Mouse (Mus musculus) intestine, embryonic 16.5 days (tissue): ENCODE measurements around the gene Icmt. TPM values are rescaled to one million over a fixed set of nuclear protein-coding genes. Genes with fewer than 3 reads are reported as not detected.

Experiments
- ATAC-seq: fragments of 200-750 bp; cut with Nextera tagmentation; 2 replicates; pipeline ENCODE4 v1.8.0; 2017; ENCODE audit warnings: moderate TSS enrichment, moderate library complexity
- H3K27ac ChIP-seq: fragments of 300-500 bp; sonication (generic); 2 replicates; pipeline ENCODE4 v1.5.1; 2014; ENCODE audit warnings: mild to moderate bottlenecking, low read length
- H3K27me3 ChIP-seq: fragments of 300-500 bp; sonication (generic); replicated peaks from 2 replicates; pipeline ENCODE4 v1.6.1; 2014; ENCODE audit warnings: low read length, control low read depth, mixed read lengths; ENCODE audit not compliant: control insufficient read depth, insufficient read depth
- H3K36me3 ChIP-seq: fragments of 300-500 bp; sonication (generic); 2 replicates; pipeline ENCODE4 v1.6.1; 2014; ENCODE audit warnings: low read length, control low read depth; ENCODE audit not compliant: control insufficient read depth, insufficient read depth
- H3K4me1 ChIP-seq: fragments of 300-500 bp; sonication (generic); 2 replicates; pipeline ENCODE4 v1.6.1; 2014; ENCODE audit warnings: low read length, control low read depth, mixed read lengths; ENCODE audit not compliant: control insufficient read depth, insufficient read depth
- H3K4me2 ChIP-seq: fragments of 300-500 bp; sonication (generic); 2 replicates; pipeline ENCODE4 v1.6.1; 2014; ENCODE audit warnings: low read depth, low read length, control low read depth
- H3K4me3 ChIP-seq: fragments of 300-500 bp; sonication (generic); 2 replicates; pipeline ENCODE4 v1.5.1; 2014; ENCODE audit warnings: mild to moderate bottlenecking, low read length
- H3K9ac ChIP-seq: fragments of 300-500 bp; sonication (generic); 2 replicates; pipeline ENCODE4 v1.6.1; 2014; ENCODE audit warnings: low read depth, low read length
- H3K9me3 ChIP-seq: fragments of 300-500 bp; sonication (generic); 2 replicates; pipeline ENCODE4 v1.6.1; 2016; ENCODE audit warnings: low read length, control low read depth; ENCODE audit not compliant: control insufficient read depth
- WGBS: fragments of 180-500 bp; shearing (Covaris S2); extraction: QIAGEN DNeasy Blood & Tissue Kit; methylation state at CpG from one replicate; pipeline ENCODE4 v1.1.7; 2014; 5-methylcytosine and 5-hydroxymethylcytosine counted together
- polyA plus RNA-seq: library from polyadenylated mRNA; unstranded; fragments of >200 nt; fragmentation: Nextera tagmentation; extraction: Ambion mirVana; gene quantifications from 2 replicates; pipeline ENCODE4 v1.2.1, GENCODE M21; 2015

Icmt gene
- polyA plus RNA-seq = 13.7 and 15.4 TPM in 2 replicates

DNA sequence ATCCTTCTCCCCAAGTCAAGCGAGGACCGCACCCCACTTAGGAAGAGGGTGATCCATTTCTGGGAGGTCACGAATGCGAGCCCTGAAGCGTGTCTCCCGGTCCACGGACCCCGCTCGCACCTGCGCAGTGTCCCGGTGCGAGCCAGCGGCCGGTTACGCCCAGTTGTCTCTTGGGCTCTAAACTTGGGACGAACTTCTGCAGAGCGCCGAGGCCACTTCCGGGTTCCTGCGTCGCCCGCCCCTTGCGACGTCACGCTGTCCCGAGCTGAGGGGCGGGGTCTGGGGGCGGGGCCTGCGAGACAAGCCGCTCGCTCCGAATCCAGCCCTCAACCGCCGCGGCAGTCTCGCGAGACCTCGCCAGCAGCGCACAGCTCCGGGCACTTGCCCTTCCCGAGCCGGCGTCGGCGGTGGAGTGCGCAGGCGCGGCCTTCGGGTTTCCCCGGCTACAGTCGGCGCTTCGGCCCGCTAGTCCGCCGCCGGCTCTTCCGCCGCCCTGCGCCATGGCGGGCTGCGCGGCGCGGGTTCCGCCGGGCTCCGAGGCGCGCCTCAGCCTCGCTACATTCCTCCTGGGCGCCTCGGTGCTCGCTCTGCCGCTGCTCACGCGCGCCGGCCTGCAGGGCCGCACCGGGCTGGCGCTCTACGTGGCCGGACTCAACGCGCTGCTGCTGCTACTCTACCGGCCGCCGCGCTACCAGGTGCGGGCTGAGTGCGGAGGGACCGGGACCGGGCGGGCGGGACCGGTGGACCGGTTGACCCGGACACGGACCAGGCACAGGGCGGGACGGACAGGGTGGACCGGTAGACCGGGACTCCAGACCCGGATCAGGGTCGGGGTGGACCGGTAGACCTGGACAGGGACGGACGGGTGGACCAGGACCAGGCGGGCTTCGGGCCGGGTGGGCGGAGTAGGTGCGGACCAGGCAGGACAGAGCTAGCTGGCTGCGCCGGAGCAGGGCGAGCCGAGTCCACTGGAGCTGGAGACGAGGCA, at the start of gene Icmt:
Gene Icmt (plus strand): TSS at position 354 of the 988 bp plus-strand sequence.
- Histone ChIP-seq H3K9me3 (no peaks in the 10 kb centered on the region), H3K27ac (peak within 1 kb of the TSS; percentile 58; the same call in 1 of the 2 replicates), H3K9ac (peak within 1 kb of the TSS; percentile 95), H3K4me1 (peaks cover 12% of the 10 kb centered on the region), H3K4me3 (peak within 1 kb of the TSS; percentile 92), H3K4me2 (peak within 1 kb of the TSS; percentile 93), H3K36me3 (no peaks in the 10 kb centered on the region), H3K27me3 (peaks cover 10% of the 10 kb centered on the region; the same call in 1 of the 2 replicates)
- ATAC-seq = peak; percentile 98
- under 1% methylated on average over 115 of the region's 119 CpGs for WGBS

DNA sequence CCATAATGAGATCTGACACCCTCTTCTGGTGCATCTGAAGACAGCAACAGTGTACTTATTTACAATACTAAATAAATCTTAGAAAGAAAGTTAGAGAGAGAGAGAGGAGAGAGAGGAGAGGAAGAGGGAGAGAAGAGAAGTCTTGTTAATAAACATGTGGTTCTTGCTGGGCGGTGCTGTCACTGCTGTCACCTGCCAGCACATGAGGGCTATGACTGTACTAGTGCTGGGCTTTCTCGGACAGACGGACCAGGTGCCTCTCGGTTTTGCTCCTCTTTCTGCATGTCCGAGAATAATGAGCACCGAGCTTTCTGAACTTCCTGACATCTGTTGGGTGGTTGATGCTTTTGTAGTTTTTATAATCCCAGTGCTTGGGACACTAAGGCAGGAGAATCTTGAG, 46.4 kb upstream of the Icmt start:
- no peak overlapping the region for H3K9ac ChIP-seq
- H3K27me3 ChIP-seq = no peaks in the 10 kb centered on the region
- 81% methylated on average over 6 of the region's 6 CpGs for WGBS
- no peak overlapping the region for H3K4me3 ChIP-seq
- H3K4me2 ChIP-seq = no peak overlapping the region
- H3K27ac ChIP-seq = no peak overlapping the region
- H3K9me3 ChIP-seq = no peaks in the 10 kb centered on the region
- no peaks in the 10 kb centered on the region for H3K4me1 ChIP-seq
- no peaks in the 10 kb centered on the region for H3K36me3 ChIP-seq
- ATAC-seq = no peak

DNA sequence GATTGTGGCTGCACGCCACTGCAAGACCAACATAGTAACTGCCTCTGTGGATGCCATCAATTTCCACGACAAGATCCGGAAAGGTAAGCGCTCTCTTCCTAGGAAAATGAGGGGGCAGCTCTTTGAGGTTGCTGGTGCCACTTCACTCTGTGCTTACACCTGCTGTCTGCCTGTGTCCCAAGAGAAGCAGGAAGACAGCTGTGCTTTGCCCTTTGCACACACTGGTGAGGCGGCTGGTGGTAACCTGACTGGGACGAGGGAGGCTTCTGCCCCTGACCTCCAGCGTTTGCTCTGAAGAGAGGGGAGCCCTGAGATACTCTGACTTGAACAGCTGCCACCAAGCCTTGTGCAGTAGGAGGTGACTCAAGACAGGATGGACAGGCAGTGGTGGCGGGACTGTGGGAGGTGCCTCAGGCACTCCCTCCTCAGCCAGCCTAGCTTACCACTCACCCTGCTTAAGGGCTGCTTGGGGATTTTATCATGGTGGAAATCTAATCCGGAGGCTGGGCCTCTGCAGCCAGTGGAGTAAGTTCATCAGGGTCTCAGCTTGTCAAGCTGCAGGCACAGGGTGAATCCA, 43.8 kb upstream of the Icmt start:
- Histone ChIP-seq H3K27me3 (no peaks in the 10 kb centered on the region), H3K27ac (no peak overlapping the region), H3K36me3 (no peaks in the 10 kb centered on the region), H3K4me1 (peaks cover 3% of the 10 kb centered on the region; the same call in 1 of the 2 replicates), H3K4me3 (no peak overlapping the region), H3K4me2 (no peak overlapping the region), H3K9me3 (no peaks in the 10 kb centered on the region), H3K9ac (no peak overlapping the region)
- WGBS = 63% methylated on average over 9 of the region's 9 CpGs
- ATAC-seq = peak; percentile 42; the same call in 1 of the 2 replicates

DNA sequence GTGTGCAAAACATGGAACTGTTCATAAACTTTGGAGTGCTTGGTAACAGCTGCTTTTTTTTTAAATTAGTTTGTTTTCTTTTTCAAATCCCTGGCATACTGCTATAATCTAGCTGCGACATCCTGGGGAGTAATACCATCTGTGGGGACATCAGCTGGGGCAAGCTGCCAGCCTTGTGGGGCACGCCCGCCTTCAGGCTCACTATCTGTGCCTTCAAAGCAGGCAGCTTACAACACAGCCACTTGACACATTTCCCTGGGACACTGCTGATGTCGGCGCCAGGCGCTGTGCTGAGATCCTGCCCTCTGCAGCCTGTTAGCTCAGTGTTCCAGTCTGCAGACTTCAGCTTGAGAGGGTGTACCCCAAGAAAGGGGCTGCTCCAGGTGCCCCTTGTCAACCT, 40.0 kb upstream of the Icmt start:
- ATAC-seq = no peak
- Histone ChIP-seq H3K9ac (no peak overlapping the region), H3K4me3 (no peak overlapping the region), H3K27ac (no peak overlapping the region), H3K36me3 (no peaks in the 10 kb centered on the region), H3K4me2 (no peak overlapping the region), H3K27me3 (no peaks in the 10 kb centered on the region), H3K4me1 (peaks cover 3% of the 10 kb centered on the region; the same call in 1 of the 2 replicates), H3K9me3 (no peaks in the 10 kb centered on the region)
- WGBS = 42% methylated on average over 6 of the region's 6 CpGs

DNA sequence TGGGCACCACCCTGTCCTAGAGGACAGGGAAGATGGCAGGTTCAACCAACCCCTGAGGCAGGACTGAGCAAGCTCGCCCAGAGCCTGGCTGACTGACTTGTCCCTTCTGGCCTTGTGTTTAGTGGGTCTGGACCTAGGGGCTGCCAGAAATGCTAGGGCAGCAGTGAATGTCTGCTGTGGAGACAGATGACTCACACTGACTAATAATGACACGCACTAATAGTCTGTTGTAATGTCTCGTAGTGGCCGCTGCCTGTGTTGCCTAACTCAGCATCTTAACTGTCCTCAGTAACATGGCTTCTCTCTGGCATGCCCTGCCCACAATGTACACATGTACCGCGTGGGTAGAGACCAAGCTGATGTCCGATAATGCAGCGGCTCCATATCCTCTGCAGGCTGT, 36.6 kb upstream of the Icmt start:
- 87% methylated on average over 8 of the region's 8 CpGs for WGBS
- Histone ChIP-seq H3K9me3 (no peaks in the 10 kb centered on the region), H3K4me1 (peaks cover 12% of the 10 kb centered on the region), H3K9ac (no peak overlapping the region), H3K36me3 (no peaks in the 10 kb centered on the region; the same call in 1 of the 2 replicates), H3K4me2 (no peak overlapping the region), H3K27me3 (no peaks in the 10 kb centered on the region), H3K27ac (no peak overlapping the region), H3K4me3 (no peak overlapping the region)
- ATAC-seq = no peak

DNA sequence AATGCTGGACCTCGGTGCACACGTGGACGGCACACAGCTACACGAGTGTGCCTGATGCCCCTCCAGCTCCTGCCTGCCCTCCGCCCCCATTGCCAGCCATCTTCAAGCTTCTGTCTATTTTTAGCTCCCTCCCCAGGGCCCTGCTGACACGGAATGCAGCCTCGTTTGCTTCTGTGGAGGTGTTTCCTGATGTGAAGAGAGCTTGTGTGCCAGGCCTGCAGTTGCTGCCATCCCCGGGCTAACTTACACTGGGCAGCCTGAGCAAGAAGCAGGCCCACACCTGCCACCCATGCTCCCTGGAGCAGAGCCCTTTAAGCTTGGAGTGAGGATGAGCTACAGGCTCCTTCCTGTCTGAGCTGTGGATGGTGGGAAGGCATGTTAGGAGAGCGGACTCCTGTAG, 34.8 kb upstream of the Icmt start:
- H3K4me1 ChIP-seq = peaks cover 12% of the 10 kb centered on the region
- no peak overlapping the region for H3K9ac ChIP-seq
- H3K4me3 ChIP-seq = no peak overlapping the region
- ATAC-seq = no peak
- 63% methylated on average over 9 of the region's 9 CpGs for WGBS
- no peaks in the 10 kb centered on the region for H3K27me3 ChIP-seq
- no peaks in the 10 kb centered on the region for H3K9me3 ChIP-seq
- no peak overlapping the region for H3K4me2 ChIP-seq
- H3K36me3 ChIP-seq = no peaks in the 10 kb centered on the region; the same call in 1 of the 2 replicates
- H3K27ac ChIP-seq = no peak overlapping the region

DNA sequence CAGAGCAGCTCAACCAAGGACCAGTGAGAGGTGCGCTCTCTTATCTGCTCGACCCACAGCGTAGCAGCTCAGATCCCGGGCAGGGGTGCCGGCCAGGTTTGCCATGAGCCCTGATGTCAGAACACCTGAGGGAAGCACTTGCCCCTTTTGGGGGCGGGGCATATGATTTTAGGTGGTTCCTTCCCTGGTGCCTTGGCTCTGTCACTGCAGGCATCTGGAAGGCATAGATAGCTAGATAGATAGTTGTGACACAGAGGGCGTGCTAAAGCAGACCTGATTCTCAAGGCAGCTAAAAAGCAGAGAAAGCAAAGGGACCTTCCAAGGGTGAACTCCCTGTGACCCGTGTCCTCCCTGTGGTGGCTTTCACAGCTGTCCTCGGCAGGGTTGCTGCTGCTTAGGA, 33.9 kb upstream of the Icmt start:
- Histone ChIP-seq H3K27ac (no peak overlapping the region), H3K27me3 (no peaks in the 10 kb centered on the region), H3K9me3 (no peaks in the 10 kb centered on the region), H3K4me3 (no peak overlapping the region), H3K36me3 (no peaks in the 10 kb centered on the region; the same call in 1 of the 2 replicates), H3K4me2 (no peak overlapping the region), H3K9ac (no peak overlapping the region), H3K4me1 (peaks cover 16% of the 10 kb centered on the region)
- no peak for ATAC-seq
- 70% methylated on average over 9 of the region's 9 CpGs for WGBS

DNA sequence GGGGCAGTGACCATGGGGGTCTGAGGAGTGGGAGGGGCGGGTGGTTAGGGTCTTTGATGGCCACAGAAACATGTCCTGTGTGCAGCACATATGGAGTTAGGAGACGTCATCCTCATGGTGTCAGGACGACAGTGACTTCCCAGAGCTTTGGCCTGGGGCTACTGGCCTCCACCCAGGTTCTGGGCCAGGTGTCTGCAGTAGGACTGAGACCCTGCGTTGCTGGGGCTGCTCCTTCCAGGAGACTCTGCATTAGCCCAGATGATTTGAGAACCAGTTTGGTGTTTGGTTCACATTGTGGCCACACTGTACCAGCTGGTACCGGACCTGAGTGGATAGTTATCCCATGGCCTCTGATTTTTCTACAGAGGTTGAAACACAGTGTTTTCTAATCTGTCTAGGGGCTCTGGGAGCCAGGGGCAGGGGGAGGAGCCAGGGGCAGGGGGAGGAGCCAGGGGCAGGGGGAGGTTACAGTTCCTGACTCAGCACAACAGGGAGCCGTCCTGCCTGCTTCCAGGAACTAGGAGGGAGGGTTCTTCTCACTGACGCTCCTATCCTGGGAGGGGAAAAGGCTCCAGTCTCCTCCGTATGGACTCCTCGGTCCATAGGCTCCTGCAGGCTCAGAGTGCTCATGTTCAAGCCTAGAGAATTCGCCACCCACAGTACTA, 33.4 kb upstream of the Icmt start:
- no peak overlapping the region for H3K4me2 ChIP-seq
- peaks cover 16% of the 10 kb centered on the region for H3K4me1 ChIP-seq
- H3K4me3 ChIP-seq = no peak overlapping the region
- H3K9me3 ChIP-seq = no peaks in the 10 kb centered on the region
- 0 out of 2 replicates have a peak overlapping the region, but pooled peaks have one; percentile 23 for H3K27ac ChIP-seq
- 0 out of 2 replicates have a peak overlapping the region, but pooled peaks have one; percentile 21 for H3K9ac ChIP-seq
- H3K27me3 ChIP-seq = no peaks in the 10 kb centered on the region
- WGBS = 36% methylated on average over 10 of the region's 10 CpGs
- ATAC-seq = peak; percentile 75
- no peaks in the 10 kb centered on the region; the same call in 1 of the 2 replicates for H3K36me3 ChIP-seq

DNA sequence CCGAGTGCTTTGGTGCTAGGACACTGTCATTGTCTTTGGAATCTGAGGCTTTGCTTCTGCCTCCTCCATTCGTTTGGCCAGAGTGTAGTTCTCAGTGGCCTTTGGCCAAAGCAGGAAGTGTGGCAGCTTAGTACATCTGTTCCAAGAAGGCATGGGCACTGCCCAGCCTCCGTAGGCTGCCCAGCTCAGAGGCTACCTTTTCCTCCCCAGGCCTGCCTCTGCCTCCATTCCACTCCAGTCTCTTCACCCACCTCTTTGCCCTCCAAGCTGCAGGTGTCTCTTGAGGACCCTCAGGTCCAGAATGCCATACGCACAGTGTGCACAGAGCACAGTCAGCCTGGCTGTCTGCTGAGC, 32.9 kb upstream of the Icmt start:
- no peaks in the 10 kb centered on the region; the same call in 1 of the 2 replicates for H3K36me3 ChIP-seq
- H3K4me2 ChIP-seq = no peak overlapping the region
- no peaks in the 10 kb centered on the region for H3K27me3 ChIP-seq
- 50% methylated on average over 4 of the region's 4 CpGs for WGBS
- H3K9me3 ChIP-seq = no peaks in the 10 kb centered on the region
- H3K27ac ChIP-seq = 0 out of 2 replicates have a peak overlapping the region, but pooled peaks have one; percentile 23
- H3K9ac ChIP-seq = 0 out of 2 replicates have a peak overlapping the region, but pooled peaks have one; percentile 21
- no peak overlapping the region for H3K4me3 ChIP-seq
- peak; percentile 20; the same call in 1 of the 2 replicates for ATAC-seq
- H3K4me1 ChIP-seq = peaks cover 16% of the 10 kb centered on the region
